Comparison of ENCODE assay signal across 11 mouse cellular contexts in the genomic region with DNA sequence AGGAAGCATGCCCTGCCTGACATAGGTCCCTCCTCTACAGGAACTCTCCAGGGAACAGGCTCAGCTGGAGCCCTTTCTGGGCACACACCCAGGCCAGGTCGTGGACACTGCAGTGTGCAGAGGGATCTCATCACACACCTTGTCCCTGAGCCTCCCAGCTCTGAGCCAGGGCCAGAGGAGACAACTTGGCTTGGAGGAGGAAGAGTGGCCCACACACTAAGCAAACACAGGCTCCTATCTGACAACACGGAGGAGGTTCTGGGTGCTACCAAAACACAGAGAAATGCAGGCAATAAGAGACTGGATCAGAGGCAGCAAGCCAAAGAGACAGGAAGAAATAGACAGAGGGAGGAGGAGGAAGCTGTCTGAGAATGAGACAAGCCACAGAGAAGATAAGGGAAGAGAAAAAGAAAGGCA. TPM values are rescaled to one million over a fixed set of nuclear protein-coding genes. Genes with fewer than 3 reads are reported as not detected.
A peak's percentile ranks its signal among the peaks of the same experiment; 100 is the strongest.
DNase-seq lines count a peak whose midpoint lies in the region; ATAC-seq lines count a peak whose summit lies in the region.
"Had no signal": no experiment of that assay in that cellular context is flagged by ENCODE, and none has a peak within 500 bp of the region (broad histone marks: within the 10 kb centered on the region; RNA-seq: fewer than 3 reads in every experiment).

No protein-coding gene starts in this region.

- no peak overlapping the region for H3K27ac ChIP-seq in hindbrain, embryonic 16.5 days (ENCODE audit: low read depth, low read length)
- no peak overlapping the region for H3K27ac ChIP-seq in hindbrain, embryonic 12.5 days
- H3K27ac ChIP-seq in intestine, embryonic 16.5 days (ENCODE audit: low read length), result no peak overlapping the region
- peak overlapping the region; percentile 58 for H3K27ac ChIP-seq in stomach, embryonic 16.5 days (ENCODE audit: low read length)
- H3K27ac ChIP-seq in forebrain, embryonic 12.5 days, result no peak overlapping the region
- H3K27ac ChIP-seq: liver, embryonic 14.5 days; neural tube, embryonic 12.5 days had no signal

- no peaks in the 10 kb centered on the region for H3K9me3 ChIP-seq in hindbrain, embryonic 16.5 days (ENCODE audit: control insufficient read depth, low read length)
- H3K9me3 ChIP-seq in hindbrain, embryonic 12.5 days (replicated peaks), result no peaks in the 10 kb centered on the region
- H3K9me3 ChIP-seq in intestine, embryonic 16.5 days (ENCODE audit: control insufficient read depth, low read length), result no peaks in the 10 kb centered on the region
- no peaks in the 10 kb centered on the region for H3K9me3 ChIP-seq in stomach, embryonic 16.5 days (replicated peaks; ENCODE audit: control insufficient read depth, low read length)
- H3K9me3 ChIP-seq in forebrain, embryonic 12.5 days, result no peaks in the 10 kb centered on the region
- H3K9me3 ChIP-seq: neural tube, embryonic 12.5 days had no signal

- peak; percentile 31; the same call in 1 of the 2 replicates for ATAC-seq in hindbrain, embryonic 16.5 days
- no peak for ATAC-seq in hindbrain, embryonic 12.5 days (ENCODE audit: low FRiP score)
- ATAC-seq in intestine, embryonic 16.5 days, result peak; percentile 51
- ATAC-seq in stomach, embryonic 16.5 days (ENCODE audit: insufficient read depth, low FRiP score), result peak; percentile 12; the same call in 1 of the 2 replicates
- no peak for ATAC-seq in forebrain, embryonic 12.5 days (ENCODE audit: low FRiP score)

- DNase-seq in right cerebral cortex, adult 2 months (ENCODE audit: low spot score in 2 of 2), result peak; percentile 19 to 37
- no peak for DNase-seq in right cerebral cortex, postnatal 4 days
- DNase-seq in spleen, adult 18-20 months, result no peak
- DNase-seq: gastrocnemius, postnatal 10 days had no signal

- WGBS in hindbrain, embryonic 16.5 days, result 42% methylated on average over 2 of the region's 2 CpGs
- WGBS in hindbrain, embryonic 12.5 days, result 54% methylated on average over 2 of the region's 2 CpGs
- WGBS in intestine, embryonic 16.5 days, result 12% methylated on average over 2 of the region's 2 CpGs
- 36% methylated on average over 2 of the region's 2 CpGs for WGBS in stomach, embryonic 16.5 days
- 67% methylated on average over 2 of the region's 2 CpGs for WGBS in forebrain, embryonic 12.5 days

- H3K9ac ChIP-seq in hindbrain, embryonic 16.5 days (ENCODE audit: low read depth, low read length), result no peak overlapping the region
- no peak overlapping the region for H3K9ac ChIP-seq in hindbrain, embryonic 12.5 days
- H3K9ac ChIP-seq in intestine, embryonic 16.5 days (ENCODE audit: low read depth, low read length), result no peak overlapping the region
- 0 out of 2 replicates have a peak overlapping the region, but pooled peaks have one; percentile 10 for H3K9ac ChIP-seq in stomach, embryonic 16.5 days (ENCODE audit: low read length)
- no peak overlapping the region for H3K9ac ChIP-seq in forebrain, embryonic 12.5 days
- H3K9ac ChIP-seq: liver, embryonic 14.5 days; neural tube, embryonic 12.5 days had no signal

- H3K4me1 ChIP-seq in hindbrain, embryonic 16.5 days (ENCODE audit: control insufficient read depth, insufficient read depth, low read depth, low read length), result peaks cover 5% of the 10 kb centered on the region; the same call in 1 of the 2 replicates
- H3K4me1 ChIP-seq in hindbrain, embryonic 12.5 days, result peaks cover 24% of the 10 kb centered on the region
- H3K4me1 ChIP-seq in intestine, embryonic 16.5 days (ENCODE audit: control insufficient read depth, insufficient read depth, low read length), result peaks cover 12% of the 10 kb centered on the region
- H3K4me1 ChIP-seq in stomach, embryonic 16.5 days (ENCODE audit: control insufficient read depth, insufficient read depth, low read length), result peaks cover 34% of the 10 kb centered on the region
- peaks cover 21% of the 10 kb centered on the region for H3K4me1 ChIP-seq in forebrain, embryonic 12.5 days

- H3K36me3 ChIP-seq in hindbrain, embryonic 16.5 days (ENCODE audit: control insufficient read depth, insufficient read depth, low read length), result no peaks in the 10 kb centered on the region
- H3K36me3 ChIP-seq in hindbrain, embryonic 12.5 days, result 0 out of 2 replicates have a peak, but pooled peaks cover 7% of the 10 kb centered on the region
- H3K36me3 ChIP-seq in intestine, embryonic 16.5 days (ENCODE audit: control insufficient read depth, insufficient read depth, low read length), result no peaks in the 10 kb centered on the region
- H3K36me3 ChIP-seq in stomach, embryonic 16.5 days (ENCODE audit: control insufficient read depth, insufficient read depth, low read length), result no peaks in the 10 kb centered on the region
- H3K36me3 ChIP-seq in forebrain, embryonic 12.5 days (replicated peaks), result no peaks in the 10 kb centered on the region
- H3K36me3 ChIP-seq: neural tube, embryonic 12.5 days had no signal

- no peak overlapping the region for H3K4me2 ChIP-seq in hindbrain, embryonic 16.5 days (ENCODE audit: low read length)
- no peak overlapping the region for H3K4me2 ChIP-seq in hindbrain, embryonic 12.5 days (replicated peaks)
- H3K4me2 ChIP-seq in intestine, embryonic 16.5 days (ENCODE audit: low read depth, low read length), result no peak overlapping the region
- H3K4me2 ChIP-seq in stomach, embryonic 16.5 days (ENCODE audit: low read depth, low read length), result no peak overlapping the region
- no peak overlapping the region for H3K4me2 ChIP-seq in forebrain, embryonic 12.5 days
- H3K4me2 ChIP-seq: neural tube, embryonic 12.5 days had no signal

- H3K27me3 ChIP-seq in hindbrain, embryonic 16.5 days (replicated peaks; ENCODE audit: control insufficient read depth, insufficient read depth, low read length), result no peaks in the 10 kb centered on the region
- H3K27me3 ChIP-seq in hindbrain, embryonic 12.5 days, result no peaks in the 10 kb centered on the region
- no peaks in the 10 kb centered on the region for H3K27me3 ChIP-seq in intestine, embryonic 16.5 days (replicated peaks; ENCODE audit: control insufficient read depth, insufficient read depth, low read length)
- no peaks in the 10 kb centered on the region for H3K27me3 ChIP-seq in stomach, embryonic 16.5 days (ENCODE audit: control insufficient read depth, insufficient read depth, low read length)
- H3K27me3 ChIP-seq in forebrain, embryonic 12.5 days, result no peaks in the 10 kb centered on the region
- H3K27me3 ChIP-seq: neural tube, embryonic 12.5 days had no signal

- H3K4me3 ChIP-seq in hindbrain, embryonic 16.5 days (ENCODE audit: low read length), result no peak overlapping the region
- H3K4me3 ChIP-seq in hindbrain, embryonic 12.5 days, result no peak overlapping the region
- no peak overlapping the region for H3K4me3 ChIP-seq in intestine, embryonic 16.5 days (ENCODE audit: low read length)
- H3K4me3 ChIP-seq in stomach, embryonic 16.5 days (replicated peaks; ENCODE audit: low read length), result no peak overlapping the region
- H3K4me3 ChIP-seq in forebrain, embryonic 12.5 days (replicated peaks), result no peak overlapping the region
- H3K4me3 ChIP-seq: neural tube, embryonic 12.5 days had no signal

RNA-seq across cellular contexts. Expression of a gene that starts 42.7 kb away (rescaled TPM):
- 13.5 and 13.7 TPM in 2 replicates for polyA plus RNA-seq in hindbrain, embryonic 16.5 days (2015; fragmentation: Nextera tagmentation; extraction: Ambion mirVana)
- 26.1 and 28.3 TPM in 2 replicates for polyA plus RNA-seq in hindbrain, embryonic 12.5 days (2016; fragmentation: Nextera tagmentation; extraction: Ambion mirVana)
- 20.2 and 23.4 TPM in 2 replicates for polyA plus RNA-seq in intestine, embryonic 16.5 days (2015; fragmentation: Nextera tagmentation; extraction: Ambion mirVana)
- polyA plus RNA-seq in stomach, embryonic 16.5 days (2015; fragmentation: Nextera tagmentation; extraction: Ambion mirVana), result 42.1 and 45.0 TPM in 2 replicates
- polyA plus RNA-seq in forebrain, embryonic 12.5 days (2016; fragmentation: Nextera tagmentation; extraction: Ambion mirVana), result 13.0 and 15.9 TPM in 2 replicates

RNA-seq across cellular contexts. Expression of a gene that starts 43.8 kb away (rescaled TPM):
- polyA plus RNA-seq in hindbrain, embryonic 16.5 days (2015; fragmentation: Nextera tagmentation; extraction: Ambion mirVana), result 0.14 and 0.35 TPM in 2 replicates
- 0.46 and 0.60 TPM in 2 replicates for polyA plus RNA-seq in hindbrain, embryonic 12.5 days (2016; fragmentation: Nextera tagmentation; extraction: Ambion mirVana)
- 0.12 and 0.31 TPM in 2 replicates for polyA plus RNA-seq in intestine, embryonic 16.5 days (2015; fragmentation: Nextera tagmentation; extraction: Ambion mirVana)
- polyA plus RNA-seq in stomach, embryonic 16.5 days (2015; fragmentation: Nextera tagmentation; extraction: Ambion mirVana), result 0.25 and 0.44 TPM in 2 replicates
- polyA plus RNA-seq in forebrain, embryonic 12.5 days (2016; fragmentation: Nextera tagmentation; extraction: Ambion mirVana), result 0.24 and 0.33 TPM in 2 replicates

Comparison
In these comparisons a context has a peak if more than half of its experiments do, and no peak if none do; other contexts are left out.
1. ATAC-seq: peak in hindbrain, embryonic 16.5 days (single experiment), intestine, embryonic 16.5 days (single experiment) and stomach, embryonic 16.5 days (single experiment); none in hindbrain, embryonic 12.5 days (single experiment) and forebrain, embryonic 12.5 days (single experiment).
2. DNase-seq: peak in right cerebral cortex, adult 2 months (2 of 2); none in right cerebral cortex, postnatal 4 days (single experiment) and spleen, adult 18-20 months (0 of 2).